Mouse (Mus musculus) erythroid progenitor cell, adult 5-6 weeks (primary cell): ENCODE results near the gene Cbl. TPM values are rescaled to one million over a fixed set of nuclear protein-coding genes. Genes with fewer than 3 reads are reported as not detected.
A peak's percentile ranks its signal among the peaks of the same experiment; 100 is the strongest.

Source experiments
- ATAC-seq: replicated peaks from 2 replicates; pipeline ENCODE4 v1.8.0; 2016; ENCODE audit warnings: moderate number of reproducible peaks, mild to moderate bottlenecking, moderate TSS enrichment, inconsistent platforms; ENCODE audit not compliant: poor library complexity, low FRiP score, severe bottlenecking
- total RNA-seq, 2 experiments: library from RNA; stranded (forward) in 1 of 2; stranded (reverse) in 1 of 2; fragments of 150-400 nt in 1 of 2; fragments of 186-747, 209-891 nt in 1 of 2; gene quantifications; 2 replicates each; pipeline versions ENCODE4 v1.2.3 to v1.2.4; 2015 to 2017; ENCODE audit warnings: low replicate concordance in 2 of 2

Cbl gene
- total RNA-seq, 2 experiments from 2014 or later: 21.3 to 43.2 TPM

DNA sequence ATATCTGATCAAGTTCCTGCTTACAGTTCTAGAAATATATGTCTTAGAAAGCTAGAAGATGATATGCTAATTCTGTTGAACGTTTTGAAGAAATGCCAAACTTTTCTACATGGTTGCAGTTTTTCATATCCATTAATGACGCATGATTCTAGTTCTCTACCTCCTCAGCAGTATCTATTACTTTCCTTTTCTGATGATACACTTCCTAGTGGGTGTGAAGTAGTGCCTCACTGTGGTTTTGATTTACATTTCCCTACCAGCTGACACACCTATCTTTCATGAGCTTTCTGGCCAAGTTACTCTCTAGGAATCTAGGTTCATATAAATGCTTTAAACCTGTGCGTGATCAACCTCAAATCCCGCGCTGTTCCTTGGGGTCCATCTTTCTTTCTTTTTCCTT lies 41.1 kb downstream of the Cbl start:
- no peak for ATAC-seq

DNA sequence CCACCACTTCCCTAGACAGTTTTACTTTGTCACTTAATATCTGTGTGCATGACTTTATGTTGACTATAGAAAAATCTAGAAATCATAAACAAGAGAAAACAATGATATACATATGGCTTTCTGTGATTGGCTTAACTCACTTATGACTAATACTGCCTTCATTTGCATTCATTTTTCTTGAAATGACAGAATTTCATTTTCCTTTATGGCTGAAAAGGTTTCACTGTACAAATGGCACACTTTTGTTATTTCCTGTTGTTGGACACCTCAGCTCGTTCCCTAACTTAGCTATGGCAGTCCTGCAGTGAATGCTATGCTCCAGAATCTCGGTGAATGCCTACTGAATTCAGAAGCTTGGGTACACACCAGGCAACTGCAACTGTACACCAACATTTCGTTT lies 41.5 kb downstream of the Cbl start:
- ATAC-seq: no peak

DNA sequence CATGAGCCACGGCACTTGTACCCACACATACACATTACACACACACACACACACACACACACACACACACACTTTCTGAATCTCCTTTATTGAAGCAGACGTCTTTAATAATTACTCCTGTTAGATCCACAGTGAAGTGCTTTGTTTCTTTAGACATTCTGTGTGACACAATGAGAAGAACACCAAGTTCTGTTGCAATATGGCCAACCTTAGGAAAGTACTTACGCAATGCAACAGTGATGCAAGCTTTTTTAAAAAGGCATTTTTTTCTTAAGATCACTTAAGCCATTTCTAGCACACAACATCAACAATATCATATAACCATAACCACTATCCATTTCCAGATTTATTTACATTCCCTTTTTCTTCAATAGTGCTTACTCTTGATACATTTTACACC lies 42.7 kb downstream of the Cbl start:
- no peak for ATAC-seq

DNA sequence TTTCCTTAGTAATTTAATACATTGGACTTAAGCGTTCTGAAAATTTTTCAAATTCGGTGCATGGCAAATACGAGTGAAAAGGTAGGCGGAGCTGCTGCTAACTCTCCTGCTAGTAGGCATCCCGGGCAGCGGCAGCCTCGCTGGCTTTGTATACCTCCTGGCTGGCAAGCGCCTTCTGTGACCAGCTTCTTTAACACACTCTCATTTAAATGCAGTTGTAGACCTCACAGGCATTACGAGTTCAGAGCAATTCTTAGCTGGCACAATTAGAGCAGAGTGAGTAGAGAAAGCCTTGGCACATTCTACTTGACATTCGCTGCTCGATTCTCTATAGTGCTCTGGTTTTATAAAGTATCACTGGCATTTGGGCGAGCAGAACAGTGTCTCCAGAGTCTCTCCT lies 45.6 kb downstream of the Cbl start:
- no peak for ATAC-seq

DNA sequence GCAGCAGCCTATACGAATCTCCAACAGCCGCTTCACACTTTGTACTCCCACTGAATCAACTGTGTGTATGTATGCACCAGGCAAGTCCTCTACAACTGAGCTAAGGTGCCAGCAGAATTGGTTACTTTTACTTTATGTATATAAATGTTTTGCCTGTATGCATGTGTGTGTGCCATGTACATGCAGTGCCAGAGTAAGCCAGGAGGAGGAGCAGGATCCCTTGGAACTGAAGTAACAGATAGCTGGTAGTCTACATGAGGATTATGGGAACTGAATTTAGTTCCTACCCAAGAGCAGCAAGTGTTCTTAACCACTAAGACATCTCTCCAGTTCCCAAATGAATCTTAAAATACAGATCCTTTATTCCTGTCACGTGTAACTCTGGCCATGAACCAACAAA lies 51.6 kb downstream of the Cbl start:
- no peak for ATAC-seq

DNA sequence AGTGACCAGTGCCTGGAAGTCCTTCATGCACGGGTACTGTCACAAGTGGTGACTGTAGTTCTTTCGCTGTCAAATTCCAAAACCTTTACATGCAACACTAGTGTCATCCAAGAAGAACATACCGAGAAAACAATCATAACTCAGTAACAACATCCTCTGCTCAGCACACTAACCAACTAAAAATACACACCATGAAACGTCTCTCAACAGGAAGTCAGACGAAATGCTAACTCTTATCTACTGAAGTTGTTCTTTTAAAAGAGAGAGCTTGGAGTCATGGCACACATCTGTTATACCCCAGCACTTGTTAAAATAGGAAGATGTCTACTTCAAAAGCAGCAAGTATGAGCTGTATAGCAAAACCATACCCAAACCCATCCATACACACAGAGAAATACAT lies 52.3 kb downstream of the Cbl start:
- no peak for ATAC-seq

DNA sequence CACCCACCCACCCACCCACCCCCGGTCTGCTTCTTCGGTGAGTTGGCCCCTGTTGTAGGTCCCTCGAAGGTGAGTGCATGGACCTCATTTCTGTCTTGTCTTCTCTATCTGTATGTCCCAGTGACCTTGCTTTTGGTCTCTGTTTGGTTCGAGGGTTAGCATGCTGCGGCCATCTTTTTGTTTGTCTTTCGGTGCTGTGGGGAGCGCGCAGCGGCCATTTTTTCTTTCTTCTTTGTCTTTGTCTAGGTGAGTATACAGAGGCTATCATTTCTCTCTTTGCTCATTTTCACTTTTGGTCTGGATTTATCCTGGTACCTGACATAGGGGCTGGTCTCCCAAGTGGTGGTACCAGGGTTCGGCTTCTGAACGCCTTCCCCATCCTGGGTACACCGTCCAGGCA lies 55.0 kb downstream of the Cbl start:
- ATAC-seq: no peak

DNA sequence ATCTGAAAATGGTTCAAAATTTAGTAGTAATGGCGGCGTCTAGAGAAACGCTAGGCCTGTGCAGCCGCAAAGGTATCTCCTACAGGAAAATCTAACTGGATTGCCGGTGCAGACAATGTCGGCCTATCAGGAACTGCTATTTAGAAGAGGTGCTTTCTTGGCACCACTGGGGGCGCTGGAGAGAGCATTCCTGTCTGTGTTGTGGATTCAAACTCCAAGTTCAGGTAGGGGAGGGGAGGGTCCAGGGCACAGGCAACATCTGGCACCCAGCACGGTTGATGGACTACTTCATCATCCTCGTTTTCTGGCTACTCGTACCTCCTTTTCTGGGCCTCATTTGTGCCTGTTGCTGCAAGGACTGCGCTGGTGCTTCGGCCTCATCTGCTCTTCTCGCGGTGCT lies 55.5 kb downstream of the Cbl start:
- ATAC-seq: no peak

DNA sequence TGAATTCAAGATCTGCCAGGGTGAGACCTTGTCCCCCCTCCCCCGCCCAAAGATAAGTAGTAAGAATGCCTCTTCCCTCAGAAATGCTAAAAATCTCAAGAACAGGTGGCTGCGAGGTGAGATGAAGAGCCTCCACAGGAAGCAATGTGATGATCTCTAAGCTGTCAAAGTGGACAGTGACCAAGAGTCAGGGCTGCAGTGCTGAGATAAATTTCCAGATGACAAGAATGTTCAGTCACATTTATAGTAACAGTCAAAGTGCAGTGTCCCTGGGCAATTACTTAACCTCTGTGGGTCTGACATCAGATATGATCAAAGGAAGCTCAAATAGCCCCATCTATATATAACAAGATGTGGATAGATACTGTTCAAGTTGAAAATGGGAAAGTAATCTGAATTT lies 56.4 kb downstream of the Cbl start:
- no peak for ATAC-seq

DNA sequence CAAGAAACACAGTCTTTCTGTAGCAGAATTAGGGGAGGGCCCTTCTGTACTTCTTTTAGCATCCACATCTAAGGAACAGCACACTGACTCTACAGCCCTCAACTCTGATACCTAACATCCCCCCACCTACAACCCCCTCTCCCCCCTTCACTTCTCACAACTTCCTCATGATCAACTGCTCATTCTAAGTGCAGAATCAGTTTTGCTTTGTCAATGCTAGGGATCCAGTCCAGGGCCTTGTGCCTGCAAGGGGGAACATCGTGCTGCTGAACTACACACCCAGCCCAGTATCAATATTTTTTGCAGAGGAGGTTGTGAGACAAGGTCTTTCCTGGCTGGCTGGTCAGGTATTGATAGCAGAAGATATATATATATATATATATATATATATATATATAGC lies 57.9 kb downstream of the Cbl start:
- no peak for ATAC-seq

DNA sequence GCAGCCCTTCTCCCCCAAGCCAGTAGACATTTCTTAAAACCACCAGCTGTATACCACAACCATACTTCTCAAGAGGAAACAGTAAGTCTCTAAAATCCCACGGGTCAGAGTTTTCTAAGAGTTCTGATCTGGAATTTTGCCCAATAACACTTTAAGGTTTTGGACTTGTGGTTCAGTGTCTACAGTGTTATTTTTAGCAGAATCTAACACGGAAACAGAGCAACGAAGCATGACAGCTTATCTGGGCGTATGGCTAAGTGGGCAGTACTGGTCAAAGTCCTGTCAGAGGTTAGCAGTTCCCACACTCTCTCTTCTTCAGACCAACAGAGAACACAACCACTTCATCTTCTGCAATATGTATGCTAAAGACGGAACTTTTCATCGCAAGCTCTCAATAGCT lies 58.3 kb downstream of the Cbl start:
- ATAC-seq: no peak

DNA sequence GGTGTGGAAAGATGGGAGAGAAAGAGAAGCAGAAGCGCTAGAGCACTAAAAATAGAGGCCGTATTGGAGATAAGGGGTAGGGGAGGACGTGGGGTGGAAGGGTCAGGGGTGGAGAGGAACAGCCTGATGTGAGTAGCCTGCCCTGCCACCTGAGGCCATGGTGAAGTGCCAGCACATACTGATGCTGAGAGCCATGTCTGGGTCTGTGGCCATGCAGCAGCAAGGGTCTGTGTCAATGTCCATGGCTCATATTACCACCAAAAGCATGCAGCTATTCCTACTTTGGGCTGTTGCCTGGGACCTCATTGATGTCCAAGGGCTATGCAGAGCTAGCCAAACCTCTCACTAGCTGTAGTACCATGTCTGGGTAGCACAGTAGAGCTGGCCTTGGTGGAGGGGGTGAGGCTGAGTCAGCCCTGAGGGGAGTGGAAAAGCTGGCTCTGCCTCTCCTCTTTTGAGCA lies 63.1 kb downstream of the Cbl start:
- no peak for ATAC-seq

DNA sequence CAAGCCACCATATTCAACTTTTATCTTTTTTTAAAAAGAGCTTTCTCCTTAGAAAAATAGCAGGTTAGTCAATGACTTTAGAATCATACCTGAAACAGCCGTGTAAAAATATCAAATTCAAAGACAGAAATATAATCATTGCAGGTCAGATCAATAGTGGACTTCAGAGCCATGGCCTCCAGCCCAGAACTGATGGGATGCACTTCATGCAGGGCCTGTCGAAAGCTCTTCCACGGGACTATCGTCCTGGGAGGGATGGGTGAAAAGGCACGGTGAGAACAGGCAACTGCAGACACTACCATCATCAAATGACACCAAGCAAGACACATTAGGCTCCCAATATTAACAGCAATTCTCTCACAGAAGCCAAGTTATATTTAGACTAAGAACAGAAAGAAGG lies 64.9 kb downstream of the Cbl start:
- ATAC-seq: no peak

DNA sequence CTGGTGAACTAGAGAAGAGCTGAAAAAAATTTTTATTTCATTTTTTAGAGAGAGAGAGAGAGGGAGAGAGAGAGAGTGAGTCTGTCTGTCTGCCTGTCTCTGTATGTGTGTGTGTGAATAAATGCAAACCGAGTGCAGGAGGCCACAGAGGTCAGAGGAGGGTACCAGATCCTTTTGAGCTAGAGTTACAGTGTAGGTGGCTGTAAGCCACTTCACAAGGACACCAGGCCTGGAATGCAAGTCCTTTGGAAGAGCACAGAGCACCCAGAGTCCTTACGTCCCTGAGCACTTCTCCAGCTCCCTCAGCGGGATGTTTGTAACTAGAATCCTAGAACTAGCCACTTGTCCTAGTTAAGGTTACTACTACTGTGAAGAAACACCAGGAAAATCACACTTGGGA lies 74.0 kb downstream of the Cbl start:
- no peak for ATAC-seq

DNA sequence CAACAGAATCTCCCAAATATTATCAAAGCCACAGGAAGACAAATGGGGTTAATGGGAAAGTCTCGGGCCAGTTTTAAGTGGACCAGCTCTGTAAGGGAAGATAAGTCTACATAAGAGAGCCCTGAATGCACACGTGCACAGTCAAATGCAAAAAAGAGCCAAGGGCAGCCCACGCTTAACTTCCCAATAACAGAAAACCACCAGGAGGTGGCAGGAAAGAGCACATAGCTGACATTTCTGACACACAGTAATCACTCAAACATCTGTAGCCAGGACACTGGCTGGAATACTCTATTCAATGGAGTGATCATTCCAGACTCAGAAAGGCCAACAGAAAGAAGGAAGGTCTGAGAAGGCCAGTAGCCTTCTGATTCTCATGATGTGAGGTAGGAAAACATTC lies 86.6 kb downstream of the Cbl start:
- peak; percentile 66 for ATAC-seq

DNA sequence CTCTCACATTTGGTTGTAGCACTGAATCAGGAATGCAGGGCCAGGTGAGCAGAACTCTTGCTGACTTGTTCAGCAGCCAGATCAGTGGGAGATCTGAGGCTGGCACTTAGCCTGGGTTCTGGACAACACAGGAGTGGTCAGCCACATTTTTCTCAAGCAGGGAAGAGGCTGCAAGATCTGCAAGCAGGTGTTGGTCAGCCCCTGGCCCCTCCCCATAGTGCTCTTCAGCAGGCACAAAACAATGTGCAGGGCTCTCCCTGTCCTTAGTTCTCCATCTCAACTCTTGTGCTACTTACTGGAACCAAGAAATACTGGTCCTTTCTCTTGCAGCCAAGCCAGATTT lies 89.2 kb downstream of the Cbl start:
- no peak for ATAC-seq

DNA sequence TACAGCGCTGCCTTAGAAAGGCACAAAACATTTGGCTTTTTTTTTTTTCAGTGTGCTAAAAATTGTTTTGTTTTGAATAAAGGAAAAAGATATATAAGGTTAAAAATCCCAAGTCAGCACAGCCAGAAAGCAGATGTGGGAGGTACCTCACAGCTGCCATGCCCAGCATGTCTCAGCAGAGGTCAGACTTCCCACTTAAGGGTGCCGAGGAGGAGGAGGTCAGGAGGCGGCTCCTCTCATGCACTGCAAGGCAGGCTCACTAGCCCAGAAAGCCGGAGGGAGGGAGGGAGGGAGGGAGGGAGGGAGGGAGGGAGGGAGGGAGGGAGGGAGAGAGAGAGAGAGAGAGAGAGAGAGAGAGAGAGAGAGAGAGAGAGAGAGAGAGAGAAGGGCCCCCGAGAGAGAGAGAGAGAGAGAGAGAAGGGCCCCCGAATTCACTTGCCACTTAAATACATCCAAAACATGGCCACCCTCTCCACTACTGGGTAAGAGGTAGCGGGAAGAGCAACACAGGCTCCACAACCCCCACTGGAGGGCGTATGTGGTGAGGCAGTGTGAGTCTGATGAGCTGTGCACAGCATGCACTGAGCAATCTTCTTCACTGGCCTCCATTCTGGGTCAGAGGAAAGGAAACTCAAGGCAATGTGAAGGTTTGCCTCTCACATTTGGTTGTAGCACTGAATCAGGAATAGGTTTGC lies 89.7 kb downstream of the Cbl start:
- no peak for ATAC-seq

DNA sequence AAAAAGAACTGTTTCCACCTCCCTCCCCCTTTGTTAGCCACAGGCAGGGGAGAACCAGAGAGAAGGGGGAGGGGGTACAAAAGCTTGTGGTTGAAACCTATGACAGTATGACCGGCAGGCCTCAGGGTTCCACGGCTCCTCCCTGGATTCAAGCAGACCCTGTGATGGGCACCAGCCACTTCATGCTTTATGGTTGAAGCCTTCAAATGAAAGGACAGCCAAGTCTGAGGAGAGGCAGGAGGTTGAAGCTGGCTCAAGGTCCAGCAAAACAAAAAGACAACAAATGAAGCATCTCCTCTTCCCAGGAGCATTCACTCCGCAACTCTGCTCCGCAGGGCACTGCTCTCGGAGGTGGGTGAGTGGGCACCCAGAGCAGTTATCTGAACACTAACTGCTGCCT lies 90.4 kb downstream of the Cbl start:
- no peak for ATAC-seq

DNA sequence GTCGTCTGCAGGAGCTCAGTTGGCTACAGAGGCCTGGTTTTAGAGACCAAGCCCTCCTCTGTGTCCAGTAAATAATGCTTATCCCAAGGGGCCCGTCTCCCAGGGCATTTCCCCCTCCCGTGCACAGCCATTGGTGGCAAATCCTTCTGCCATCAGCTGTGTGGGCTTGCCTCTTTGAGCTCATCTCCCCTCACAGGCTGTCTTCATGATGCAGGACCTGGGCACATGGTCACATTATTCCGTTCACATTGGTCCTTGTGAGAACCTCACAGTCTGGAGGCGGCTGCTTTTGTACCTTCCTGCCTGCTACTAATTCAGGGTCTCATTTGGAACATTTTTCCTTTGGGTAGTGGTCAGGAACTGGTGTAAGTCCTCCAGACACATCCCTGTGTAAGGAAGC lies 91.9 kb downstream of the Cbl start:
- no peak for ATAC-seq

DNA sequence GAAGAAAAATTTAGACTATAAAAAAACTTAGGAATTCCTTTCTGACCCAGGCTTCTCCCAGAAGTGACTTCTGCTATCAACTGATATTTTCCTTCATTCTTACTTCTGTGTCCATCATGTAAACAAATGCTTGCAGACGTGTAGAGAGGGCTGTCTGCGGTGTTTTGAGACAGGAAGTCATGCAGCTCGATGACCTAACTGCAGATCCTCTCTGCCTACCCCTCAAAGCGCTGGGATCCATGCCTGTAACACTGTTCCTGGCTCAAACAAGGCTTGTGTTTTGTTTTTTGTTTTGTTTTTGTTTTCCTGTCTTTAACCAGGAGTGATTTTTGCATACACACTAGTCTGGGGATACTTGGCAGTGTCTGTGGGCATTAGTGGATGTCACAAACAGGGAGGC lies 96.0 kb downstream of the Cbl start:
- ATAC-seq: no peak

DNA sequence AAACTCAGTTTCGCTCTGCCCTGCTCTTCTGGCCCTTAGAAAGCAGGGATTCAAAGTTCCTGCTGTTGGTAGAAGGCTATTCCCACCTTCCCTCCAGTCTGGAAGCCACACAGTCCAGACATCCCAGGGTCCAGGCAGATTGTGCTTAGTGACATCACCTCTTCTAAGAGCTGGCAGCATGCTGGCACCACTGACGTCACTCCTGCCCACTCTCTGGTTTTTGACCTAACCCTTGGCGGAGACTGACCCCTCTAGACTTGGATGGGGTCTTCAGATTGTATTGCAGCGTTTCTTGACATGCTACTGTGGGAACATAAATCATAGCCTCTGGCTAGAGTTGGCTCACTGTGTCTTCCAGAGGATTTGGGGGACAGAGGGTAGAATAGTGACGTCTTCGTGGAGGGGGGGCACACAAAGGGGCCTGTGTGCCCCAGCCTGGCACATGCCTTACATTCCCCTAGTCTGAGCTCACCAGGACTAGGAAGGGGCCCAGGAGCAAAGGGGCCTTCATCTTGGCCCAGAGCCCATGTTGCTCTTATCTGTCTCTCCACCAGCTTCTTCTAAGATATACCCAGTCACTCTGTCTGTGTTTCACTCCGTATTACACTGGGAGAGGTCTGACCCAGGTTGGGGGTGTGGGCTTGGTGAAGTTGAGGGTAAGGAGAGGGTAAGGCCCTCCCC lies 98.0 kb downstream of the Cbl start:
- 0 out of 2 replicates have a peak, but pooled peaks have one; percentile 7 for ATAC-seq
